Mouse (Mus musculus) forebrain, embryonic 14.5 days (tissue): Measurements from ENCODE around the gene Calu. TPM values are rescaled to one million over a fixed set of nuclear protein-coding genes. Genes with fewer than 3 reads are reported as not detected.

Experiments
- ATAC-seq: fragments of 200-750 bp; cut with Nextera tagmentation; 2 replicates; pipeline ENCODE4 v1.8.0; 2017; ENCODE audit warnings: mild to moderate bottlenecking, moderate library complexity
- DNase-seq: peaks from one replicate; pipeline ENCODE4 v3.0.0-alpha.2; 2015; ENCODE audit warnings: low spot score
- H3K27ac ChIP-seq: fragments of 300-500 bp; sonication (generic); 2 replicates; pipeline ENCODE4 v1.5.1; 2014; ENCODE audit warnings: low read depth, mild to moderate bottlenecking, control low read depth, low read length, moderate library complexity
- H3K27me3 ChIP-seq: fragments of 300-500 bp; sonication (generic); replicated peaks from 2 replicates; pipeline ENCODE4 v1.6.1; 2014; ENCODE audit warnings: low read length, control low read depth, mixed read lengths; ENCODE audit not compliant: control insufficient read depth, insufficient read depth
- H3K36me3 ChIP-seq: fragments of 300-500 bp; sonication (generic); 2 replicates; pipeline ENCODE4 v1.6.1; 2014; ENCODE audit warnings: low read length, control low read depth; ENCODE audit not compliant: control insufficient read depth, insufficient read depth
- H3K4me1 ChIP-seq: fragments of 300-500 bp; sonication (generic); 2 replicates; pipeline ENCODE4 v1.6.1; 2014; ENCODE audit warnings: antibody characterized with exemption, low read length, control low read depth; ENCODE audit not compliant: control insufficient read depth, insufficient read depth
- H3K4me2 ChIP-seq: fragments of 300-500 bp; sonication (generic); 2 replicates; pipeline ENCODE4 v1.6.1; 2014; ENCODE audit warnings: mild to moderate bottlenecking, control low read depth, low read length
- H3K4me3 ChIP-seq: fragments of 300-500 bp; sonication (generic); 2 replicates; pipeline ENCODE4 v1.5.1; 2014; ENCODE audit warnings: low read depth, low read length, control low read depth
- H3K9ac ChIP-seq: fragments of 300-500 bp; sonication (generic); 2 replicates; pipeline ENCODE4 v1.6.1; 2014; ENCODE audit warnings: mild to moderate bottlenecking, low read length, control low read depth, moderate library complexity
- H3K9me3 ChIP-seq: fragments of 300-500 bp; sonication (generic); replicated peaks from 2 replicates; pipeline ENCODE4 v1.6.1; 2016; ENCODE audit warnings: low read length, control low read depth, mixed read lengths; ENCODE audit not compliant: control insufficient read depth
- WGBS: fragments of 180-500 bp; shearing (Covaris S2); extraction: QIAGEN DNeasy Blood & Tissue Kit; methylation state at CpG from one replicate; pipeline ENCODE4 v1.1.7; 2014; 5-methylcytosine and 5-hydroxymethylcytosine counted together
- microRNA-seq: library from miRNA; unstranded; fragments of <30 nt; microRNA quantifications from one replicate; pipeline ENCODE4, GENCODE M21; 2016
- polyA plus RNA-seq: library from polyadenylated mRNA; unstranded; fragments of >200 nt; fragmentation: Nextera tagmentation; extraction: Ambion mirVana; gene quantifications from 2 replicates; pipeline ENCODE4 v1.2.1, GENCODE M21; 2014

Calu gene
- polyA plus RNA-seq, 1 experiment from 2014 or later = 196 TPM

GRCm38 (mm10) chr6:29425118-29425517 is 77.2 kb downstream of the Calu start:
- Histone ChIP-seq H3K9ac (no peak overlapping the region), H3K27ac (no peak overlapping the region), H3K4me1 (no peaks in the 10 kb centered on the region), H3K4me2 (no peak overlapping the region), H3K9me3 (no peaks in the 10 kb centered on the region), H3K36me3 (no peaks in the 10 kb centered on the region), H3K4me3 (no peak overlapping the region), H3K27me3 (no peaks in the 10 kb centered on the region)
- no peak for ATAC-seq
- no peak for DNase-seq
- 83% methylated on average over 8 of the region's 8 CpGs for WGBS

GRCm38 (mm10) chr6:29426331-29426730 is 78.5 kb downstream of the Calu start:
- H3K9ac ChIP-seq = no peak overlapping the region
- no peaks in the 10 kb centered on the region for H3K4me1 ChIP-seq
- ATAC-seq = no peak
- H3K4me3 ChIP-seq = no peak overlapping the region
- no peak for DNase-seq
- H3K4me2 ChIP-seq = no peak overlapping the region
- no peaks in the 10 kb centered on the region for H3K9me3 ChIP-seq
- no peaks in the 10 kb centered on the region for H3K36me3 ChIP-seq
- no peaks in the 10 kb centered on the region for H3K27me3 ChIP-seq
- no peak overlapping the region for H3K27ac ChIP-seq
- WGBS = 80% methylated on average over 6 of the region's 6 CpGs

Small RNA genes within 50 kb of the gene (microRNA-seq; reads per million reads assigned to microRNA genes)
- gene Gm26220 (not detected), gene Gm44354 (not detected)

Other genes starting within 250 kb of the Calu start
- 34.3 and 36.6 TPM in 2 replicates for gene Rbm28, start 183.1 kb upstream of the Calu start, polyA plus RNA-seq
- gene Prrt4, start 168.5 kb upstream of the Calu start, polyA plus RNA-seq = 1.9 and 3.8 TPM in 2 replicates
- gene Impdh1, start 131.7 kb upstream of the Calu start, polyA plus RNA-seq = 34.5 and 50.2 TPM in 2 replicates
- 46.6 and 54.6 TPM in 2 replicates for gene Hilpda, start 75.6 kb upstream of the Calu start, polyA plus RNA-seq
- gene Fam71f2, start 68.5 kb upstream of the Calu start, polyA plus RNA-seq = 0.53 and 1.0 TPM in 2 replicates
- not detected in 2 replicates for gene Fam71f1, start 28.9 kb upstream of the Calu start, polyA plus RNA-seq
- gene Opn1sw, start 40.4 kb downstream of the Calu start, polyA plus RNA-seq = 0.17 and 0.33 TPM in 2 replicates
- 40.2 and 42.2 TPM in 2 replicates for gene Ccdc136, start 48.2 kb downstream of the Calu start, polyA plus RNA-seq
- gene Flnc, start 85.2 kb downstream of the Calu start, polyA plus RNA-seq = 1.1 and 2.5 TPM in 2 replicates
- gene Atp6v1f, start 119.6 kb downstream of the Calu start, polyA plus RNA-seq = 340 and 395 TPM in 2 replicates
- 0.27 TPM in 1 of 2 replicates, not detected in the other for gene Atp6v1fnb, start 123.4 kb downstream of the Calu start, polyA plus RNA-seq
- 5.8 and 10.6 TPM in 2 replicates for gene Kcp, start 159.9 kb downstream of the Calu start, polyA plus RNA-seq
- gene Irf5, start 178.6 kb downstream of the Calu start, polyA plus RNA-seq = 0.98 and 1.4 TPM in 2 replicates